Mouse (Mus musculus): Measurements from ENCODE around the gene H2-M10.4. TPM values are rescaled to one million over a fixed set of nuclear protein-coding genes. Genes with fewer than 3 reads are reported as not detected.
"Not testable (repeated sequence)": the region's sequence is repeated elsewhere in the genome, so short reads cannot be mapped to it uniquely, and the experiment has no call there.

The H2-M10.4 gene
- not detected in 2 replicates for polyA plus RNA-seq (2014; fragmentation: Nextera tagmentation; extraction: Ambion mirVana)

DNA sequence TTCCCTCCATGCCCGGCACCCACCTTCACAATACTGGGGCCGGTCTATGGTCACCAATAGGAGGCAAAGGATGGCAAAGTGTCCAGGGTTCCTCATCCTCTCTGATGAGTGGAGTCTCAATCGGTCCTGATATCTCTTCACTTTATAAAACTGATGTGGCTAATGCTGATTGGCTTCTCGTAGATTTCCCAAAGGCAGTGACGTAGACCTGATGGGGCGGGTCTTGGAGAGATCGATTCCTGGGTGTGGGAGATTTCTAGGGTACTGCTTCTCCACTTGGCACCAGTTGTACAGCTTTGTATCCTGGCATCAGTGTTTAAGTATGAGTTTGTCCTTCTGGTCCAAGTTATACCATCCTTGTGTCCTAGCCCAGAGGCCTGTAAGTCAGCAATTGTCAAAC is at the start of gene H2-M10.4:
TSS of gene H2-M10.4 (minus strand) at position 101 of the 400 bp plus-strand sequence.
- H3K27me3 ChIP-seq (ENCODE audit: control insufficient read depth, insufficient read depth, low read length): no peaks in the 10 kb centered on the region

DNA sequence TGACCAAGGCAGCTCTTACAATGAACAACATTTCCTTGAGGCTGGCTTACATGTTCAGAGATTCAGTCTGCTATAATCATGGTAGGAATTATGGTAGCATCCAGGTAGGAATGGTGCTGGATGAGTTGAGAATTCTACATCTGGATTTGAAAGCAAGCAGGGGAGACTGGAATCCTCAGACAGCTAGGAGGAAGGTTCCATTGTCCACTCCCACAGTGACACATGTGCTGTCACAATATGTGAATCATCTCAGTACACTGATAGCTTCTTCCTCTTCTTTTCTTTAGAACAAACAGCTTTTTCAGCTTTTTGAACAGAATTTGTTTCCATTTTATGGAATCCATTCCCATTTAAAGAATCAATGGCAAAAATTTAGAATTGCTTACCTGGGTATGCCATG is 41.8 kb upstream of the H2-M10.4 start:
- ATAC-seq (ENCODE audit: low FRiP score, low TSS enrichment) (no peak), DNase-seq (no peak)
- H3K9ac ChIP-seq (replicated peaks; ENCODE audit: low read length): no peak overlapping the region
- H3K27me3 ChIP-seq (ENCODE audit: control insufficient read depth, insufficient read depth, low read length): no peaks in the 10 kb centered on the region
- H3K36me3 ChIP-seq (ENCODE audit: control insufficient read depth, insufficient read depth, low read length): no peaks in the 10 kb centered on the region
- H3K4me1 ChIP-seq (ENCODE audit: control insufficient read depth, insufficient read depth, low read length): no peaks in the 10 kb centered on the region
- H3K9me3 ChIP-seq (ENCODE audit: control insufficient read depth, low read length): no peaks in the 10 kb centered on the region
- no peak overlapping the region for H3K4me2 ChIP-seq (ENCODE audit: low read length)
- H3K4me3 ChIP-seq (replicated peaks; ENCODE audit: low read depth, low read length): no peak overlapping the region
- no peak overlapping the region for H3K27ac ChIP-seq (replicated peaks; ENCODE audit: low read depth, low read length)

More for the DNA sequence above, at the start of gene H2-M10.4:
- no peak within 1 kb of the TSS for H3K9ac ChIP-seq (replicated peaks; ENCODE audit: low read length)
- ATAC-seq (ENCODE audit: low FRiP score, low TSS enrichment) (no peak), DNase-seq (no peak)
- no peak within 1 kb of the TSS for H3K4me3 ChIP-seq (replicated peaks; ENCODE audit: low read depth, low read length)
- no peaks in the 10 kb centered on the region for H3K9me3 ChIP-seq (ENCODE audit: control insufficient read depth, low read length)
- H3K36me3 ChIP-seq (ENCODE audit: control insufficient read depth, insufficient read depth, low read length): no peaks in the 10 kb centered on the region
- no peaks in the 10 kb centered on the region for H3K4me1 ChIP-seq (ENCODE audit: control insufficient read depth, insufficient read depth, low read length)
- WGBS: 93% methylated on average over 7 of the region's 7 CpGs
- H3K27ac ChIP-seq (replicated peaks; ENCODE audit: low read depth, low read length): no peak within 1 kb of the TSS
- no peak within 1 kb of the TSS for H3K4me2 ChIP-seq (ENCODE audit: low read length)

DNA sequence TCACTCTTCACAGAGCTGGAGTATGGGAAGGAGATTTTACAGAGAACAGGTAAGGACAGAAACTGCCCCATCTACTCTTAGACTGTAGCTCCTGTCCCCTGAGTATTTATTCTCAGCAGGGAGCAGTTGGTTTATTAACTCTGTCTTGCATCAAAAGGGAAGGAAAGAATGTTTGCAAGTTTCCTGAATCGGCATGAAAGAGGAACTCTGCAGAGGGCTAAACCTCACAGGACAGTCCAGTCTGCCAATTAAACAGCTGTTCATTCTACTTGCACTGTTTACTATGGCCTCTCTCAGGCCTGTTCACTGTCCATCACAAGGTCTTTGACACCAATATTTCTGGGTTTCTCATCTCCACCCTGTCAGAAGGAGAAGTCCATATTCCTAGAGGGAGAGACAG is 38.3 kb upstream of the H2-M10.4 start:
- Histone ChIP-seq H3K9me3 (ENCODE audit: control insufficient read depth, low read length) (no peaks in the 10 kb centered on the region), H3K27me3 (ENCODE audit: control insufficient read depth, insufficient read depth, low read length) (no peaks in the 10 kb centered on the region), H3K4me1 (ENCODE audit: control insufficient read depth, insufficient read depth, low read length) (no peaks in the 10 kb centered on the region), H3K4me3 (replicated peaks; ENCODE audit: low read depth, low read length) (no peak overlapping the region), H3K9ac (replicated peaks; ENCODE audit: low read length) (no peak overlapping the region), H3K4me2 (ENCODE audit: low read length) (no peak overlapping the region), H3K27ac (replicated peaks; ENCODE audit: low read depth, low read length) (no peak overlapping the region), H3K36me3 (ENCODE audit: control insufficient read depth, insufficient read depth, low read length) (no peaks in the 10 kb centered on the region)
- 69% methylated on average over 1 of the region's 1 CpGs for WGBS
- no peak for DNase-seq
- ATAC-seq (ENCODE audit: low FRiP score, low TSS enrichment): no peak

DNA sequence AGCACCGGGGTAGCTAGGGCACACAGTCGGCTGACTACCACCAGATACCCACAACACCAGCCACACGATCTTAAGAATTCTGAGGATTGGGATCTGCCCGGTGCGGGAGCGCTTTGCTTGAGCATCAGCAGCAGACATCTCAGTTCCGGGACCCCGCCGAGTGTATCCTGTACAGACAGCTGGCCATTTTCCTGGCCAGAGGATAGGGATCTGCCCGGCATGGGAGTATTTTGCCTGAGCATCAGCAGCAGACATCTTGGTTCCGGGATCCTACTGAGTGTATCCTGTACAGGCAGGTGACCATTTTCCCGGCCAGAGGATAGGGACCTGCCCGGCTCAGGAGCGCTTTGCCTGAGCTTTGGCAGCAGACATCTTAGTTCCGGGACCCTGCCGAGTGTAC is 26.0 kb upstream of the H2-M10.4 start:
- DNase-seq; H3K9ac ChIP-seq (replicated peaks; ENCODE audit: low read length); H3K27me3 ChIP-seq (ENCODE audit: control insufficient read depth, insufficient read depth, low read length); H3K4me2 ChIP-seq (ENCODE audit: low read length); H3K36me3 ChIP-seq (ENCODE audit: control insufficient read depth, insufficient read depth, low read length); H3K9me3 ChIP-seq (ENCODE audit: control insufficient read depth, low read length); H3K4me3 ChIP-seq (replicated peaks; ENCODE audit: low read depth, low read length); ATAC-seq (ENCODE audit: low FRiP score, low TSS enrichment); H3K27ac ChIP-seq (replicated peaks; ENCODE audit: low read depth, low read length); H3K4me1 ChIP-seq (ENCODE audit: control insufficient read depth, insufficient read depth, low read length): not testable (repeated sequence)
- 98% methylated on average over 16 of the region's 16 CpGs for WGBS

DNA sequence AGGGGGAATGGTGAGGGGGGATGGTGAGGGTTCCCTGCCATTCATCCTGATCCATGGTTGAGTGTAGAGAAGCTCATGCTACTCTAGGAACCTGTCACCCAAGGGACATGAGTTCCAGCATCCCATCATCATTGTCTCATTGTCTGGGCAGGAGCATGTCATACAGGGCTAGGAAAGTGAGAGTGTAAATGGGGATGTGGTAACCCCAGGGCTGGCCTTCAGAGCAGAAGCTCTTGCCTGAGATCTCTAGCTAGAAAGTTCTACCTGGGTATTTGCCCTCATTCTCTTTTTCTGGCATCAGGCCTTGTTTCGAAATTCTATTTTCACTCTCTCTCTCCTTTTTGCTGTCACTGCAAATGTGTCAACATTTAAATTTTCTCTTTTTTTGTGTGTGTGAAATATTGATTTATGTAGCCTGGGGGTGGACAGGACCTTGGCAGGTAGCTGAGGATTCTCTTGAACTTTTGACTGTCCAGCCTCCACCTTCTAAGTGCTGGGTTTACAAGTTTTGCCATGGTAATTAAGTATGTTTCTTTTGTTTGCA is 24.6 kb upstream of the H2-M10.4 start:
- Histone ChIP-seq H3K36me3 (ENCODE audit: control insufficient read depth, insufficient read depth, low read length) (no peaks in the 10 kb centered on the region), H3K9ac (replicated peaks; ENCODE audit: low read length) (no peak overlapping the region), H3K27me3 (ENCODE audit: control insufficient read depth, insufficient read depth, low read length) (no peaks in the 10 kb centered on the region), H3K4me2 (ENCODE audit: low read length) (no peak overlapping the region), H3K4me1 (ENCODE audit: control insufficient read depth, insufficient read depth, low read length) (no peaks in the 10 kb centered on the region), H3K4me3 (replicated peaks; ENCODE audit: low read depth, low read length) (no peak overlapping the region), H3K9me3 (ENCODE audit: control insufficient read depth, low read length) (no peaks in the 10 kb centered on the region), H3K27ac (replicated peaks; ENCODE audit: low read depth, low read length) (no peak overlapping the region)
- WGBS: 86% methylated on average over 1 of the region's 1 CpGs
- DNase-seq (no peak), ATAC-seq (ENCODE audit: low FRiP score, low TSS enrichment) (no peak)

DNA sequence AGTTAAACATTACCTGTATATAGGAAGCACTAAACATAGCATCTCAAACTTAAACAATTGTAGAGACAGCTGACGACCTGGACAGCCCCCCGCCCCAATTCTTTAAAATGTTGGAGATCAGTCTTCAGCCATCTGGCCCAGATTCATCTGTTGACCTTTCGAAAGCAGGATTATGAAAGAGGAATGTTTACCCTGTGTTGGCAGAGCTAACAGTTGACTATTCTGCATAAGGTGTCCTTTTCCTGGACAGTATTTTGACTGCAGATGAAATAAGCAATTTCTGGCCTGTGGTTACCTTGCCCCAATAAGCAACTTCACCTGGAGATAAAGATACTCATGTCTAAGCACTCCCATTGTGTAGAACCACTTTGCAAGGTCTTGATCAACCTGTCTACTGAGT is 21.7 kb upstream of the H2-M10.4 start:
- no peaks in the 10 kb centered on the region for H3K27me3 ChIP-seq (ENCODE audit: control insufficient read depth, insufficient read depth, low read length)
- no peak for ATAC-seq (ENCODE audit: low FRiP score, low TSS enrichment)
- H3K4me1 ChIP-seq (ENCODE audit: control insufficient read depth, insufficient read depth, low read length): no peaks in the 10 kb centered on the region
- no peaks in the 10 kb centered on the region for H3K36me3 ChIP-seq (ENCODE audit: control insufficient read depth, insufficient read depth, low read length)
- H3K9me3 ChIP-seq (ENCODE audit: control insufficient read depth, low read length): no peaks in the 10 kb centered on the region
- H3K4me2 ChIP-seq (ENCODE audit: low read length): no peak overlapping the region
- WGBS: 86% methylated on average over 3 of the region's 3 CpGs
- H3K9ac ChIP-seq (replicated peaks; ENCODE audit: low read length): no peak overlapping the region
- DNase-seq: no peak
- no peak overlapping the region for H3K27ac ChIP-seq (replicated peaks; ENCODE audit: low read depth, low read length)
- H3K4me3 ChIP-seq (replicated peaks; ENCODE audit: low read depth, low read length): no peak overlapping the region

DNA sequence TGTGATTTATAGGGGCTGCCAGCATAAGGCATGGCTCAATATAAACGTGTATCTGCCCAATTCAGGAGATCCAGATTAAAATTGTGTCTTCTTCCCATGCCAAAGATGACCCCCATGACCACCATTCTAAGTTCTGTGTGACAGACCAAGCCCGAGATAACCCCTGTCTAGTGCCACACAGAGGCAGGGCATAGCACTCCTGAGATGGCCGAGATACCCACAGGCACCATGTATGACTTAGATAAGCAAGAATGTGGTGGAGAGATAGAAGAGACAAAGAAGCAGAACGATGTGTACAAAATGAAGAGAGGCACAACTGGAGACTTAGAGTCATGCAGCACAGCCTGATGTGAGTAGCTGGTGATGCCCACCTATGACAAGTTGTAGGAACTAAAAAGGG is 5.9 kb downstream of the H2-M10.4 start:
- H3K4me3 ChIP-seq (replicated peaks; ENCODE audit: low read depth, low read length): no peak overlapping the region
- no peak overlapping the region for H3K4me2 ChIP-seq (ENCODE audit: low read length)
- no peak overlapping the region for H3K9ac ChIP-seq (replicated peaks; ENCODE audit: low read length)
- ATAC-seq (ENCODE audit: low FRiP score, low TSS enrichment) (no peak), DNase-seq (no peak)
- no peaks in the 10 kb centered on the region for H3K36me3 ChIP-seq (ENCODE audit: control insufficient read depth, insufficient read depth, low read length)
- H3K9me3 ChIP-seq (ENCODE audit: control insufficient read depth, low read length): no peaks in the 10 kb centered on the region
- no peaks in the 10 kb centered on the region for H3K27me3 ChIP-seq (ENCODE audit: control insufficient read depth, insufficient read depth, low read length)
- WGBS: 75% methylated on average over 4 of the region's 4 CpGs
- no peak overlapping the region for H3K27ac ChIP-seq (replicated peaks; ENCODE audit: low read depth, low read length)
- H3K4me1 ChIP-seq (ENCODE audit: control insufficient read depth, insufficient read depth, low read length): no peaks in the 10 kb centered on the region

DNA sequence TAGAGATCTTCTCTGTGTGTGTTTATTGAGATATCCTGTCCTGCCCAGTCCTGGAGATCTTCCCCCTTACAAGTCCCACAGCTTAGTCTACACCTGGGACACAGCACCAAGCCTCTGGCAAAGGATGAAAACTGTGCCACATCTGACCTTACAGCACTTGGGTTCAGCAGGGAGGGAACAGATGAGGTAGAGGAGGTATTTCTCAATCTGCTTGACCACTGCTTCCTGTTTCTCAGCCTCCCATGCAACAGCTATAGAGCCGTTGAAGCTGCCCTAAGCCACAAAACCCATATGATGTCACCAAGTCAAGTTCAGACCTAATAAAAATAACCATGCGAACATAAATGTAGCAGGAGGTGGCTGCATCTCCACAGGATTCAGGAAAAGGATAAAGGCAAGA is 30.7 kb downstream of the H2-M10.4 start:
- ATAC-seq (ENCODE audit: low FRiP score, low TSS enrichment) (no peak), DNase-seq (no peak)
- no peaks in the 10 kb centered on the region for H3K9me3 ChIP-seq (ENCODE audit: control insufficient read depth, low read length)

DNA sequence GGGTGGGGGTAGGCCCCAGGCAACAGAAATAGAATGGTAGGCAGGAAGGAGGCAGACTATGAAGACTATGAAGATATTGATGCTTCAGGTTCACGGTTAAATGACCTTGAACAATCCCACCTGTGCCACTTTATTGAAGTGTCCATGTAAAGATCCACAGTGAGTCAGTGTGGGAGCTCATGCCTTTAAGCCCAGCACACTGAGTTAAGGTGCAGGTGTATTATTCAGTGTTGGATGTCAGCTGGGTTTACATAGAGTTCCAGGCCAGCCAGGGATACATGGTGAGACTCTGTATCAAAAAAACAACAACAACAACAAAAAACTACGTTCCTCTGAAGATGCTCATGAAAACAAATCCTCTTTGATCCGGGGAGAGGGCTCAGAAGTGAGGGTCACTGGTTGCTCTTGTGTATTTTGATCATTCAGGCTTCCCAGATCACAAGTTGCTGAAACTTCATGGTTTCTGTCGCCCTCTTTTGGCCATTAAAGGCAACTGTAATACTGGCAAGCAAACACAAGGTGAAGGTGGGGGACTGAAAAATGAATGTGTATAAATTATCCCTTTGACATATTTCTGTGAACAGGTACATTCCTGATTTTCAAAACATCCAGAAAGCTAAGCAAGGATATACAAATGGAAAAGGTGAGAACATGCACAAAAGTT is 43.9 kb downstream of the H2-M10.4 start:
- Histone ChIP-seq H3K4me2 (ENCODE audit: low read length) (no peak overlapping the region), H3K9me3 (ENCODE audit: control insufficient read depth, low read length) (no peaks in the 10 kb centered on the region), H3K9ac (replicated peaks; ENCODE audit: low read length) (no peak overlapping the region), H3K36me3 (ENCODE audit: control insufficient read depth, insufficient read depth, low read length) (no peaks in the 10 kb centered on the region), H3K4me1 (ENCODE audit: control insufficient read depth, insufficient read depth, low read length) (no peaks in the 10 kb centered on the region), H3K4me3 (replicated peaks; ENCODE audit: low read depth, low read length) (no peak overlapping the region), H3K27me3 (ENCODE audit: control insufficient read depth, insufficient read depth, low read length) (no peaks in the 10 kb centered on the region), H3K27ac (replicated peaks; ENCODE audit: low read depth, low read length) (no peak overlapping the region)
- ATAC-seq (ENCODE audit: low FRiP score, low TSS enrichment): no peak; the same call in 1 of the 2 replicates
- DNase-seq: peak; percentile 87
- 24% methylated on average over 4 of the region's 4 CpGs for WGBS

More for the DNA sequence above, 30.7 kb downstream of the H2-M10.4 start:
- 88% methylated on average over 2 of the region's 2 CpGs for WGBS
- Histone ChIP-seq H3K4me1 (ENCODE audit: control insufficient read depth, insufficient read depth, low read length) (no peaks in the 10 kb centered on the region), H3K9ac (replicated peaks; ENCODE audit: low read length) (no peak overlapping the region), H3K27me3 (ENCODE audit: control insufficient read depth, insufficient read depth, low read length) (no peaks in the 10 kb centered on the region), H3K27ac (replicated peaks; ENCODE audit: low read depth, low read length) (no peak overlapping the region), H3K4me2 (ENCODE audit: low read length) (no peak overlapping the region), H3K36me3 (ENCODE audit: control insufficient read depth, insufficient read depth, low read length) (no peaks in the 10 kb centered on the region), H3K4me3 (replicated peaks; ENCODE audit: low read depth, low read length) (no peak overlapping the region)

Measured in midbrain, embryonic 14.5 days (tissue).